Mouse (Mus musculus) lung, adult 2 months (tissue): ENCODE results near the gene Snrnp27. TPM values are rescaled to one million over a fixed set of nuclear protein-coding genes. Genes with fewer than 3 reads are reported as not detected.

Experiments
- DNase-seq: peaks from one replicate; pipeline ENCODE4 v3.0.0; 2022
- H3K4me1 ChIP-seq: fragments of 200-500 bp; 2 replicates; pipeline ENCODE4 v1.6.1; 2011; ENCODE audit warnings: low read length; ENCODE audit not compliant: control insufficient read depth, insufficient read depth
- H3K4me3 ChIP-seq: fragments of 200-500 bp; replicated peaks from 2 replicates; pipeline ENCODE3; 2011; ENCODE audit warnings: low read depth, mild to moderate bottlenecking, control low read depth, low read length; ENCODE audit errors: extremely low read depth
- CTCF ChIP-seq: fragments of 200-500 bp; IDR thresholded peaks from 2 replicates; pipeline ENCODE4 v1.5.1; 2011; ENCODE audit warnings: mild to moderate bottlenecking, low read length, control low read depth; ENCODE audit not compliant: insufficient read depth
- WGBS: fragments of 180-500 bp; shearing (Covaris S2); methylation state at CpG from one replicate; pipeline ENCODE4 v1.1.7; 2018; 5-methylcytosine and 5-hydroxymethylcytosine counted together
- polyA plus RNA-seq: library from polyadenylated mRNA; depleted of rRNA; stranded (reverse); fragments of >200 nt; gene quantifications from 2 replicates; pipeline ENCODE4 v1.2.3, GENCODE M21; 2012; rRNA removed

The Snrnp27 gene
- polyA plus RNA-seq, 1 experiment, result 9.8 TPM

DNA sequence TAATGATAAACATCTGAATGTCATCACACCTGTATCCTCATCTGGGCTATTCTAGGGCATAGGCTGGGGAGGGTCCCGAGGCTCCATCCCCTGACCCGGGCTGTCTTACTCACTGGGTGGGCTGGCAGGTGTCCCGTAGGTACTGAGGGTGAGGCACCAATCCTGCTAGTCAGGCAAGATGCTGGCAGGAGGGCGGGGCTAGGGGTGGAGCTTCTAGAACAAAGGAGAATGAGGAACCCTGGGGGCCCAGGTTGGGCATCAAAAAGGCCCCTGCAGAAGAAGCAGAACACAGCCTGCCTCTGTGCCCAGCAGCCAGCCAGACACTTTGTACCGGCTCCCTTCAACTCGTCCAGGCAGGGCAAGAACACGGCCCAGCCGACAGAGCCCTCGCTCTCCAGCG, 56.4 kb downstream of the Snrnp27 start, which contains the start of gene Asprv1:
Gene Asprv1 (plus strand): TSS at position 219 of the 400 bp plus-strand sequence.
- TF ChIP-seq CTCF, result no peak
- Histone ChIP-seq H3K4me1 (no peaks in the 10 kb centered on the region), H3K4me3 (no peak within 1 kb of the TSS)
- WGBS, result 64% methylated on average over 10 of the region's 10 CpGs
- DNase-seq, result no peak

Other genes with a start within 250 kb of the Snrnp27 start
- 10.4 and 13.4 TPM in 2 replicates for gene C87436, start 246.1 kb downstream of the Snrnp27 start, polyA plus RNA-seq
- gene Pcbp1, start 158.2 kb downstream of the Snrnp27 start, polyA plus RNA-seq, result 161 TPM in 2 replicates
- gene Asprv1, start 56.4 kb downstream of the Snrnp27 start, polyA plus RNA-seq, result 0.43 and 263 TPM in 2 replicates
- gene Mxd1, start 15.4 kb downstream of the Snrnp27 start, polyA plus RNA-seq, result 14.8 and 19.1 TPM in 2 replicates
- 8.4 and 8.7 TPM in 2 replicates for gene Gmcl1, start 48.9 kb upstream of the Snrnp27 start, polyA plus RNA-seq
- 76.5 and 110 TPM in 2 replicates for gene Anxa4, start 109.1 kb upstream of the Snrnp27 start, polyA plus RNA-seq
- gene Aak1, start 165.0 kb upstream of the Snrnp27 start, polyA plus RNA-seq, result 17.7 and 23.0 TPM in 2 replicates